Mouse (Mus musculus) hindbrain, embryonic 14.5 days (tissue): ENCODE measurements around the gene Wap. TPM values are rescaled to one million over a fixed set of nuclear protein-coding genes. Genes with fewer than 3 reads are reported as not detected.
A peak's percentile ranks its signal among the peaks of the same experiment; 100 is the strongest.
"Not testable (repeated sequence)": the region's sequence is repeated elsewhere in the genome, so short reads cannot be mapped to it uniquely, and the experiment has no call there.

Experiments
- ATAC-seq: fragments of 200-750 bp; cut with Nextera tagmentation; 2 replicates; pipeline ENCODE4 v1.8.0; 2017; ENCODE audit warnings: moderate number of reproducible peaks, mild to moderate bottlenecking, moderate TSS enrichment, moderate library complexity; ENCODE audit not compliant: low FRiP score
- DNase-seq: peaks from one replicate; pipeline ENCODE4 v3.0.0-alpha.2; 2015; ENCODE audit warnings: low spot score
- H3K27ac ChIP-seq: fragments of 300-500 bp; sonication (generic); 2 replicates; pipeline ENCODE4 v1.5.1; 2014; ENCODE audit warnings: mild to moderate bottlenecking, moderate library complexity
- H3K27me3 ChIP-seq: fragments of 300-500 bp; sonication (generic); 2 replicates; pipeline ENCODE4 v1.6.1; 2014; ENCODE audit warnings: mild to moderate bottlenecking, low read length, mixed read lengths; ENCODE audit not compliant: control insufficient read depth, insufficient read depth
- H3K36me3 ChIP-seq: fragments of 300-500 bp; sonication (generic); replicated peaks from 2 replicates; pipeline ENCODE4 v1.6.1; 2014; ENCODE audit not compliant: control insufficient read depth, insufficient read depth
- H3K4me1 ChIP-seq: fragments of 300-500 bp; sonication (generic); replicated peaks from 2 replicates; pipeline ENCODE4 v1.6.1; 2014; ENCODE audit warnings: antibody characterized with exemption, low read length, mixed read lengths; ENCODE audit not compliant: control insufficient read depth, insufficient read depth
- H3K4me2 ChIP-seq: fragments of 300-500 bp; sonication (generic); replicated peaks from 2 replicates; pipeline ENCODE4 v1.6.1; 2014; ENCODE audit warnings: mild to moderate bottlenecking, moderate library complexity
- H3K4me3 ChIP-seq: fragments of 300-500 bp; sonication (generic); replicated peaks from 2 replicates; pipeline ENCODE4 v1.5.1; 2014; ENCODE audit warnings: mild to moderate bottlenecking, low read length
- H3K9ac ChIP-seq: fragments of 300-500 bp; sonication (generic); 2 replicates; pipeline ENCODE4 v1.6.1; 2014
- H3K9me3 ChIP-seq: fragments of 300-500 bp; sonication (generic); 2 replicates; pipeline ENCODE4 v1.6.1; 2016; ENCODE audit warnings: low read length; ENCODE audit not compliant: control insufficient read depth
- WGBS: fragments of 180-500 bp; shearing (Covaris S2); extraction: QIAGEN DNeasy Blood & Tissue Kit; methylation state at CpG from one replicate; pipeline ENCODE4 v1.1.7; 2014; 5-methylcytosine and 5-hydroxymethylcytosine counted together
- polyA plus RNA-seq: library from polyadenylated mRNA; unstranded; fragments of >200 nt; fragmentation: Nextera tagmentation; extraction: Ambion mirVana; gene quantifications from 2 replicates; pipeline ENCODE4 v1.2.1, GENCODE M21; 2014

Wap gene
- polyA plus RNA-seq, 1 experiment from 2014 or later = not detected

DNA sequence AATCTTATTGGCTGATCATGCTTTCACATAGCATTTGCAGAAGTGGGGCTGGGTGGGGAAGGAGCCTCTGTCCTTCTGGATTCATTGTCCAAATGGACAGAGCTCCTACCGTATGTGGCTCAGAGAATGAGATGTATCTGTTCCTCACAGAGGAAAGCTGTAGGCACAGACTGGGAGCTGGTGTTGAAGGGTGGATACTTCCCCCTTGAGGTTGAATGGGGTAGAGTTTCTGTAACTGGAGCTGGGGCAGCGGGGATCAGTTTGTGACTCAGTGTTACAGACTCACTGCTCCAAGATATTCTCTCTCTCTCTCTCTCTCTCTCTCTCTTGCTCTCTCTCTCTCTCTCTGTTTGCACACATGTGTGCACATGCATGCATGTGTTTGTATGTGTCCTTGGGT lies 31.6 kb upstream of the Wap start:
- H3K27ac ChIP-seq = no peak overlapping the region
- H3K4me1 ChIP-seq = no peaks in the 10 kb centered on the region
- no peaks in the 10 kb centered on the region for H3K27me3 ChIP-seq
- H3K9me3 ChIP-seq = peaks cover 10% of the 10 kb centered on the region; the same call in 1 of the 2 replicates
- H3K4me3 ChIP-seq = no peak overlapping the region
- H3K36me3 ChIP-seq = no peaks in the 10 kb centered on the region
- 52% methylated on average over 2 of the region's 2 CpGs for WGBS
- H3K4me2 ChIP-seq = no peak overlapping the region
- no peak overlapping the region for H3K9ac ChIP-seq
- DNase-seq (no peak), ATAC-seq (no peak)

GRCm38 (mm10) chr11:6669041-6669440 lies 30.6 kb upstream of the Wap start:
- Histone ChIP-seq H3K36me3 (no peaks in the 10 kb centered on the region), H3K27ac (no peak overlapping the region), H3K27me3 (no peaks in the 10 kb centered on the region), H3K4me3 (no peak overlapping the region), H3K9ac (no peak overlapping the region), H3K4me1 (no peaks in the 10 kb centered on the region), H3K9me3 (peaks cover 10% of the 10 kb centered on the region; the same call in 1 of the 2 replicates), H3K4me2 (no peak overlapping the region)
- WGBS = 15% methylated on average over 9 of the region's 9 CpGs
- ATAC-seq (no peak), DNase-seq (no peak)

- no peaks in the 10 kb centered on the region for H3K27me3 ChIP-seq
- ATAC-seq = no peak
- no peak overlapping the region for H3K9ac ChIP-seq
- 90% methylated on average over 2 of the region's 2 CpGs for WGBS
- no peak for DNase-seq
- H3K4me2 ChIP-seq = no peak overlapping the region
- no peaks in the 10 kb centered on the region for H3K4me1 ChIP-seq
- H3K9me3 ChIP-seq = peaks cover 10% of the 10 kb centered on the region; the same call in 1 of the 2 replicates
- H3K4me3 ChIP-seq = no peak overlapping the region
- H3K36me3 ChIP-seq = no peaks in the 10 kb centered on the region
- no peak overlapping the region for H3K27ac ChIP-seq
These were observed 28.2 kb upstream of the Wap start for GRCm38 (mm10) chr11:6666634-6667033.

DNA sequence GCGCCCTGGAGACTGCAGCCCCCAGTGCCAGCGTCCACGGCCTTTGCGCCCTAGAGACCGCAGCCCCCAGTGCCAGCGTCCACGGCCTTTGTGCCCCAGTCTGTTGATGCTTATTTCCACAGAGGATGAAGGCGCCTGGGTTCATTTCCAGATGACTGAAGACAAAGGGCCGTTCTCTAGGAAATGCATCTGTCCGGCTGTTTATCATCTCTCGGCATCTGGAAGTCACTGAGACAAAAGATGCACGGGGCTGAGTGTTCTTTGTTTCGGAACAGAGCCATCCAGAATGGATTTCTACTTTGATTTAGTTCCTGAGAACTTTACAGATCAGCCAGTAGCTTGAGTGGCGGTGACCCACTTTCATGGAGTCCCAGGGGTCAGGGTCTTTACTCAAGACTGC lies 22.8 kb upstream of the Wap start:
- H3K4me3 ChIP-seq = no peak overlapping the region

DNA sequence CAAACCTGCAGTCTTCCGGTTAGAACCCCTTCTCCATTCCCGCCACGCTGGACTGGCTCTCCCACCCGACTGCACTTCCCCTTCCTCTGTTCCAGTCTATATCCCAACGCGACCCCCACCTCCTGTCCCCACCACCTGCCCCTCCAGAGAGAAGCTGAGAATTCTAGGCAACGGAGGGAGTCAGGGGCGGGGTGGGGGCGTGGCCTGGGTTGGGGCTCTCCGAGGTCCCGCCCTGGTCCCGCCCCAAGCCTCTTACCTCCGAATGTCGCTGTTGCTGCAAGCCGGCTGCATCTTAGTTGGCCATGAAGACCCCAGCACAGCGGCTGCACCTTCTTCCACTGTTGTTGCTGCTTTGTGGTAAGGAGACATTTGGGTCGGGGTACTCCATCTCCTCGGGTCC lies 19.8 kb upstream of the Wap start, which contains the start of gene Ramp3:
TSS of gene Ramp3 (plus strand) at position 251 of the 400 bp plus-strand sequence.
- Histone ChIP-seq H3K27me3 (no peaks in the 10 kb centered on the region), H3K4me1 (peaks cover 6% of the 10 kb centered on the region; the same call in 1 of the 2 replicates), H3K9me3 (no peaks in the 10 kb centered on the region), H3K4me2 (peak within 1 kb of the TSS; percentile 58), H3K4me3 (peak within 1 kb of the TSS; percentile 30), H3K27ac (no peak within 1 kb of the TSS), H3K9ac (peak within 1 kb of the TSS; percentile 24), H3K36me3 (no peaks in the 10 kb centered on the region)
- ATAC-seq = peak; percentile 65
- WGBS = under 1% methylated on average over 18 of the region's 18 CpGs
- DNase-seq = peak; percentile 66

More for the DNA sequence above, 22.8 kb upstream of the Wap start:
- Histone ChIP-seq H3K36me3 (no peaks in the 10 kb centered on the region), H3K27ac (no peak overlapping the region), H3K4me1 (peaks cover 6% of the 10 kb centered on the region; the same call in 1 of the 2 replicates), H3K9me3 (no peaks in the 10 kb centered on the region), H3K4me2 (peak overlapping the region; percentile 9; the same call in 1 of the 2 replicates), H3K9ac (peak overlapping the region; percentile 28), H3K27me3 (no peaks in the 10 kb centered on the region)
- DNase-seq = no peak
- no peak for ATAC-seq
- WGBS = 41% methylated on average over 14 of the region's 14 CpGs

DNA sequence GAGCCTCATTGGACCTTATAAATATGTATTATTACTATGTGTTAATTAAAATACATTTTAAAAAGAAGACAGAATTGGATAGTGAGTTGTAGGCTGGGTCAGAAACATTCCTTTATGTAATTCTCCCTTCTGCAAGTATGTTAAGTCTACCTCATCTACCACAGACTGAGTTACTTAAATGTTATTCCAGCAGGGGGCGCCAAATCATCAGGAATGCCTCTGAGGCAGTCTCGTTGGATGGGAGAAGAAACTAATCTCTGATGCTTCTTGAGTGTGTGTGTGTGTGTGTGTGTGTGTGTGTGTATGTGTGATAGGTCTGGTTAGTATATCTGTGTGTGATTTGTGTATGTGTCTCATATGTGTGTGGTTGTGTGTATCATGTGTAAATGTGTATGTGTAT lies 16.5 kb upstream of the Wap start:
- Histone ChIP-seq H3K4me2 (no peak overlapping the region), H3K27ac (no peak overlapping the region), H3K36me3 (no peaks in the 10 kb centered on the region), H3K4me3 (no peak overlapping the region), H3K9me3 (no peaks in the 10 kb centered on the region), H3K4me1 (peaks cover 6% of the 10 kb centered on the region; the same call in 1 of the 2 replicates), H3K27me3 (no peaks in the 10 kb centered on the region), H3K9ac (no peak overlapping the region)
- DNase-seq = peak; percentile 98
- peak; percentile 85 for ATAC-seq
- 1% methylated on average over 2 of the region's 2 CpGs for WGBS

- DNase-seq, H3K4me1 ChIP-seq, H3K27ac ChIP-seq, H3K9me3 ChIP-seq, H3K9ac ChIP-seq, H3K27me3 ChIP-seq, H3K36me3 ChIP-seq, H3K4me2 ChIP-seq, H3K4me3 ChIP-seq, ATAC-seq: not testable (repeated sequence)
- WGBS = 86% methylated on average over 3 of the region's 3 CpGs
These were observed 14.5 kb upstream of the Wap start for GRCm38 (mm10) chr11:6652978-6653377.

GRCm38 (mm10) chr11:6650519-6650918 lies 12.1 kb upstream of the Wap start:
- Histone ChIP-seq H3K27ac (no peak overlapping the region), H3K9ac (no peak overlapping the region), H3K27me3 (no peaks in the 10 kb centered on the region), H3K4me2 (no peak overlapping the region), H3K36me3 (no peaks in the 10 kb centered on the region), H3K4me3 (no peak overlapping the region), H3K9me3 (no peaks in the 10 kb centered on the region), H3K4me1 (no peaks in the 10 kb centered on the region)
- ATAC-seq (no peak), DNase-seq (no peak)
- WGBS = 66% methylated on average over 7 of the region's 7 CpGs

GRCm38 (mm10) chr11:6647831-6648724 lies 9.6 kb upstream of the Wap start:
- ATAC-seq = no peak
- 62% methylated on average over 9 of the region's 9 CpGs for WGBS
- DNase-seq = no peak

More at GRCm38 (mm10) chr11:6647831-6648724, 9.6 kb upstream of the Wap start:
- Histone ChIP-seq H3K27ac (no peak overlapping the region), H3K36me3 (no peaks in the 10 kb centered on the region), H3K4me1 (no peaks in the 10 kb centered on the region), H3K27me3 (no peaks in the 10 kb centered on the region), H3K9me3 (no peaks in the 10 kb centered on the region), H3K4me3 (no peak overlapping the region), H3K4me2 (no peak overlapping the region), H3K9ac (no peak overlapping the region)
